Mouse (Mus musculus): ENCODE results near the gene Gm37240. TPM values are rescaled to one million over a fixed set of nuclear protein-coding genes. Genes with fewer than 3 reads are reported as not detected.
A peak's percentile ranks its signal among the peaks of the same experiment; 100 is the strongest.

Gene Gm37240
- polyA plus RNA-seq (2011; ENCODE audit: insufficient read depth, insufficient read length, low read depth, missing spikeins): 0.91 and 2.2 TPM in 2 replicates

GRCm38 (mm10) chr3:85887239-85887827 is at the start of gene Gm37240, which contains the start of gene Glt28d2:
Gene Gm37240, minus strand, starts transcription at chr3:85887518.
Gene Glt28d2, minus strand, starts transcription at chr3:85887516.
- no peak for TF ChIP-seq EP300 (IDR thresholded peaks at IDR 0.05; ENCODE audit: insufficient read depth, low read depth, low read length)
- no peak for TF ChIP-seq CTCF (IDR thresholded peaks at IDR 0.05; ENCODE audit: low read depth, low read length)
- no peak for TF ChIP-seq POLR2A (IDR thresholded peaks at IDR 0.05; ENCODE audit: insufficient read depth, low read length)
- H3K27ac ChIP-seq (ENCODE audit: insufficient read depth, low read length): no peak within 1 kb of the TSS
- no peaks in the 10 kb centered on the region for H3K9me3 ChIP-seq (replicated peaks; ENCODE audit: control insufficient read depth, insufficient read depth, low read length, poor library complexity, severe bottlenecking)
- H3K4me3 ChIP-seq (ENCODE audit: low read depth, low read length): peak within 1 kb of the TSS; percentile 63
- peak within 1 kb of the TSS; percentile 45 for H3K9ac ChIP-seq (ENCODE audit: low read depth, poor library complexity, severe bottlenecking)
- no peaks in the 10 kb centered on the region for H3K27me3 ChIP-seq (ENCODE audit: control insufficient read depth, insufficient read depth, low read length, poor library complexity, severe bottlenecking)
- no peaks in the 10 kb centered on the region for H3K36me3 ChIP-seq (ENCODE audit: control insufficient read depth, insufficient read depth, low read length, poor library complexity, severe bottlenecking)
- no peaks in the 10 kb centered on the region for H3K4me1 ChIP-seq (ENCODE audit: control insufficient read depth, insufficient read depth, low read length)

- no peaks in the 10 kb centered on the region for H3K27me3 ChIP-seq (ENCODE audit: control insufficient read depth, insufficient read depth, low read length, poor library complexity, severe bottlenecking)
These were observed 46.3 kb upstream of the Gm37240 start for GRCm38 (mm10) chr3:85933586-85933985.

DNA sequence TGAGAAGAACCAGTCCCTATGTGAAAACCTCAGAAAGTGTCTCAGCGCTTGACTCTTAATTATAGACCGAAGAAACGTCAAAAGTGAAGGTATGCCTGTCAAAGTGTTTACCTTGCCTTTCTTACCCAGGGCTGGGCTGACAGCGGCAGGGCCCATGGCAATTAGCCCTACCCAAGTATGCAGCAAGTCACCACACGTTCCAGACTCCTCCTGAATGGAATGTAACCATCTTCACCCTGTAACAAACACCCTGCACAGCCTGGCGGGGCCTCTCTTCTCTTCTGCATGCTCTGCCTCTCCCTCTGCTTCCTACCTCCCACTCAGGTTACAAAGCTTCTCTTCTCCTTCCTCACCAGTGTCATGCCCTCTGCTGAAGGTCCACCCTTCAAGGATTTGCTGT is 44.5 kb upstream of the Gm37240 start:
- Histone ChIP-seq H3K4me1 (ENCODE audit: control insufficient read depth, insufficient read depth, low read length) (no peaks in the 10 kb centered on the region), H3K9me3 (replicated peaks; ENCODE audit: control insufficient read depth, insufficient read depth, low read length, poor library complexity, severe bottlenecking) (no peaks in the 10 kb centered on the region), H3K27me3 (ENCODE audit: control insufficient read depth, insufficient read depth, low read length, poor library complexity, severe bottlenecking) (no peaks in the 10 kb centered on the region), H3K36me3 (ENCODE audit: control insufficient read depth, insufficient read depth, low read length, poor library complexity, severe bottlenecking) (no peaks in the 10 kb centered on the region), H3K27ac (ENCODE audit: insufficient read depth, low read length) (no peak overlapping the region), H3K9ac (ENCODE audit: low read depth, poor library complexity, severe bottlenecking) (no peak overlapping the region), H3K4me3 (ENCODE audit: low read depth, low read length) (no peak overlapping the region)
- TF ChIP-seq CTCF (IDR thresholded peaks at IDR 0.05; ENCODE audit: low read depth, low read length): no peak

More at GRCm38 (mm10) chr3:85933586-85933985, 46.3 kb upstream of the Gm37240 start:
- H3K9me3 ChIP-seq (replicated peaks; ENCODE audit: control insufficient read depth, insufficient read depth, low read length, poor library complexity, severe bottlenecking): no peaks in the 10 kb centered on the region
- no peak overlapping the region for H3K27ac ChIP-seq (ENCODE audit: insufficient read depth, low read length)
- no peak overlapping the region for H3K4me3 ChIP-seq (ENCODE audit: low read depth, low read length)
- no peak overlapping the region for H3K9ac ChIP-seq (ENCODE audit: low read depth, poor library complexity, severe bottlenecking)
- no peaks in the 10 kb centered on the region for H3K36me3 ChIP-seq (ENCODE audit: control insufficient read depth, insufficient read depth, low read length, poor library complexity, severe bottlenecking)
- TF ChIP-seq EP300 (IDR thresholded peaks at IDR 0.05; ENCODE audit: insufficient read depth, low read depth, low read length): no peak
- no peak for TF ChIP-seq CTCF (IDR thresholded peaks at IDR 0.05; ENCODE audit: low read depth, low read length)
- no peak for TF ChIP-seq POLR2A (IDR thresholded peaks at IDR 0.05; ENCODE audit: insufficient read depth, low read length)
- H3K4me1 ChIP-seq (ENCODE audit: control insufficient read depth, insufficient read depth, low read length): no peaks in the 10 kb centered on the region

DNA sequence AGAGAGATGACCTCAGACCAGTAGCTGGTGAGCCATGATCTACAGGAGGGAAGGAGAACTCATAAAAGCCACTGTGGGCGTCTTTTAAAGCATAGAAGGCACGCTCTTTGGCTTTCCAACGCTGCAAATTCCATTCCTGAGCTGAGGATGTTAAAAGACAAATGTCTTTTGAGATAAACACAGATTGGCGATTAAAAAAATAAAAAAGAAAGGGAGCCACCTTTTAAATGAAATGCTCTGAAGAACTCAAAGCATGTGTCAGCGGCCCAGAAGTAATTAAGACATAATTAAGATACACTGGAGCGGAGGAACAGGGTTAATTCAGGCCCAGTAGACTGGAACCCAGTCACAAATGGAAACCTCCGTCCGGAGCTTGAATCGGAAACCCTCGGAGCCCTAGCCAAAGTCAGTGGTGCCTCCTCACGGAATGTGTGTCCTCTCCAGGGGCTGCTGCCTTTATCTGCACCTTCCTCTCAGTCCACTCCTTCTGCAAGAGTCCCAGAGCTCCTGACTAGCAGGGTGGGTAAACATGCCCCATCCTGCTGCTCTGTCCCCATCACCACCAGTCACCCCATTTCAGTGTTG is 43.4 kb upstream of the Gm37240 start:
- TF ChIP-seq CTCF (IDR thresholded peaks at IDR 0.05; ENCODE audit: low read depth, low read length) (no peak), EP300 (IDR thresholded peaks at IDR 0.05; ENCODE audit: insufficient read depth, low read depth, low read length) (no peak), POLR2A (IDR thresholded peaks at IDR 0.05; ENCODE audit: insufficient read depth, low read length) (no peak)
- Histone ChIP-seq H3K4me1 (ENCODE audit: control insufficient read depth, insufficient read depth, low read length) (no peaks in the 10 kb centered on the region), H3K27ac (ENCODE audit: insufficient read depth, low read length) (no peak overlapping the region), H3K9ac (ENCODE audit: low read depth, poor library complexity, severe bottlenecking) (no peak overlapping the region), H3K27me3 (ENCODE audit: control insufficient read depth, insufficient read depth, low read length, poor library complexity, severe bottlenecking) (no peaks in the 10 kb centered on the region), H3K36me3 (ENCODE audit: control insufficient read depth, insufficient read depth, low read length, poor library complexity, severe bottlenecking) (no peaks in the 10 kb centered on the region), H3K4me3 (ENCODE audit: low read depth, low read length) (no peak overlapping the region), H3K9me3 (replicated peaks; ENCODE audit: control insufficient read depth, insufficient read depth, low read length, poor library complexity, severe bottlenecking) (no peaks in the 10 kb centered on the region)

DNA sequence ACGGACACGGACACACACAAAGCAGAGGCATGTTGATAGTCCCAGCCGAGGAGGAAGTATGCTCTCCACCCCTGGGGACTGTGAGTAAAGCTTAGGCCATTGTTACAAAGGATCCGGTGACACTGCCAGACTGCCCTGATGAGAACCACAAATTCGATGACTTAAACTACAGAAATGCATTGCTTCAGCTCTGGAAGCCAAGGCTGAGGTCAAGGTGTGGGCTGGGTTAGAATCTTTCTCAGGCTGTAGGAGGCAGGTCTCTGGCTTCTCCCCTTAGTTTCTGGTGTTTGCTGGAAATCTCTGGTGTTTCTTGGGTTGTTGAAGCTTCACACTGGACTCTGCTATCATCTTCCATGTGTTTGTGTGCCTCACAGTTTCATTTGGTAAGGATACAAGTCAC is 42.4 kb upstream of the Gm37240 start:
- H3K27ac ChIP-seq (ENCODE audit: insufficient read depth, low read length): no peak overlapping the region
- H3K9me3 ChIP-seq (replicated peaks; ENCODE audit: control insufficient read depth, insufficient read depth, low read length, poor library complexity, severe bottlenecking): no peaks in the 10 kb centered on the region

DNA sequence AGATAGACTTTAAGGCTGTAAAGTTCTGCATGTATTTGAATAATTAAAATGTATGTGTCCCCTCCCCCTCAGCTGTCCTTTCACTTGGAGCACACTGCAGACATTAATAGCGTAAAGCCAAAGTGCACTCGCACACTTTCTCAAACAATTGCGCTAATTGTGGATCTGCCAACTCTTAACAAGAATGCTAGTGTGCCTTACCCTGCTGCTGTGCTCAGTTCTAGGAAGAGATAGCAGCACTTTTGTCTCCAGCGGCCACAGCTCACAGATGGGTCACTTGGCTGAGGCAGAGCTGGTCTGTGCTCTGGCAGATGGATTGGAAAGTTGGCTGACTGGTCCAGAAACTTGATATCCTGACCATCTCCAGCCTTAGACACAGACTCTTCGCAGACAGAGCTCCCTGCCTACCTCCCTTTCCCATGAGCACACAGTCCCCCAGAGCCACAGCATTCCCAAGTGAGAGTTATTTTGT is 40.9 kb upstream of the Gm37240 start:
- Histone ChIP-seq H3K4me3 (ENCODE audit: low read depth, low read length) (no peak overlapping the region), H3K4me1 (ENCODE audit: control insufficient read depth, insufficient read depth, low read length) (no peaks in the 10 kb centered on the region), H3K27me3 (ENCODE audit: control insufficient read depth, insufficient read depth, low read length, poor library complexity, severe bottlenecking) (no peaks in the 10 kb centered on the region), H3K9me3 (replicated peaks; ENCODE audit: control insufficient read depth, insufficient read depth, low read length, poor library complexity, severe bottlenecking) (no peaks in the 10 kb centered on the region), H3K9ac (ENCODE audit: low read depth, poor library complexity, severe bottlenecking) (no peak overlapping the region), H3K27ac (ENCODE audit: insufficient read depth, low read length) (no peak overlapping the region), H3K36me3 (ENCODE audit: control insufficient read depth, insufficient read depth, low read length, poor library complexity, severe bottlenecking) (no peaks in the 10 kb centered on the region)
- TF ChIP-seq POLR2A (IDR thresholded peaks at IDR 0.05; ENCODE audit: insufficient read depth, low read length) (no peak), CTCF (IDR thresholded peaks at IDR 0.05; ENCODE audit: low read depth, low read length) (no peak), EP300 (IDR thresholded peaks at IDR 0.05; ENCODE audit: insufficient read depth, low read depth, low read length) (no peak)

More for the DNA sequence above, 42.4 kb upstream of the Gm37240 start:
- no peaks in the 10 kb centered on the region for H3K27me3 ChIP-seq (ENCODE audit: control insufficient read depth, insufficient read depth, low read length, poor library complexity, severe bottlenecking)
- H3K9ac ChIP-seq (ENCODE audit: low read depth, poor library complexity, severe bottlenecking): no peak overlapping the region
- H3K36me3 ChIP-seq (ENCODE audit: control insufficient read depth, insufficient read depth, low read length, poor library complexity, severe bottlenecking): no peaks in the 10 kb centered on the region
- H3K4me1 ChIP-seq (ENCODE audit: control insufficient read depth, insufficient read depth, low read length): no peaks in the 10 kb centered on the region
- no peak overlapping the region for H3K4me3 ChIP-seq (ENCODE audit: low read depth, low read length)
- TF ChIP-seq POLR2A (IDR thresholded peaks at IDR 0.05; ENCODE audit: insufficient read depth, low read length): no peak
- no peak for TF ChIP-seq CTCF (IDR thresholded peaks at IDR 0.05; ENCODE audit: low read depth, low read length)
- no peak for TF ChIP-seq EP300 (IDR thresholded peaks at IDR 0.05; ENCODE audit: insufficient read depth, low read depth, low read length)

Data from ES-Bruce4 (cell line).